Mouse (Mus musculus) hindbrain, embryonic 16.5 days (tissue): ENCODE data around the gene Pifo. TPM values are rescaled to one million over a fixed set of nuclear protein-coding genes. Genes with fewer than 3 reads are reported as not detected.
"Not testable (repeated sequence)": the region's sequence is repeated elsewhere in the genome, so short reads cannot be mapped to it uniquely, and the experiment has no call there.

Experiments
- ATAC-seq: fragments of 200-750 bp; cut with Nextera tagmentation; 2 replicates; pipeline ENCODE4 v1.8.0; 2017; ENCODE audit warnings: moderate TSS enrichment, moderate library complexity
- H3K27ac ChIP-seq: fragments of 300-500 bp; sonication (generic); 2 replicates; pipeline ENCODE4 v1.5.1; 2014; ENCODE audit warnings: low read depth, mild to moderate bottlenecking, control low read depth, low read length, moderate library complexity
- H3K27me3 ChIP-seq: fragments of 300-500 bp; sonication (generic); replicated peaks from 2 replicates; pipeline ENCODE4 v1.6.1; 2014; ENCODE audit warnings: low read length; ENCODE audit not compliant: control insufficient read depth, insufficient read depth
- H3K36me3 ChIP-seq: fragments of 300-500 bp; sonication (generic); 2 replicates; pipeline ENCODE4 v1.6.1; 2014; ENCODE audit warnings: mild to moderate bottlenecking, low read length, moderate library complexity, mixed read lengths; ENCODE audit not compliant: control insufficient read depth, insufficient read depth
- H3K4me1 ChIP-seq: fragments of 300-500 bp; sonication (generic); 2 replicates; pipeline ENCODE4 v1.6.1; 2014; ENCODE audit warnings: low read depth, low read length; ENCODE audit not compliant: control insufficient read depth, insufficient read depth
- H3K4me2 ChIP-seq: fragments of 300-500 bp; sonication (generic); 2 replicates; pipeline ENCODE4 v1.6.1; 2014; ENCODE audit warnings: mild to moderate bottlenecking, low read length, control low read depth, moderate library complexity
- H3K4me3 ChIP-seq: fragments of 300-500 bp; sonication (generic); 2 replicates; pipeline ENCODE4 v1.5.1; 2014; ENCODE audit warnings: mild to moderate bottlenecking, low read length, control low read depth, moderate library complexity
- H3K9ac ChIP-seq: fragments of 300-500 bp; sonication (generic); 2 replicates; pipeline ENCODE4 v1.6.1; 2014; ENCODE audit warnings: low read depth, mild to moderate bottlenecking, control low read depth, low read length, moderate library complexity
- H3K9me3 ChIP-seq: fragments of 300-500 bp; sonication (generic); 2 replicates; pipeline ENCODE4 v1.6.1; 2014; ENCODE audit warnings: mild to moderate bottlenecking, low read length, moderate library complexity; ENCODE audit not compliant: control insufficient read depth
- WGBS: fragments of 180-500 bp; shearing (Covaris S2); extraction: QIAGEN DNeasy Blood & Tissue Kit; methylation state at CpG from one replicate; pipeline ENCODE4 v1.1.7; 2014; 5-methylcytosine and 5-hydroxymethylcytosine counted together
- polyA plus RNA-seq: library from polyadenylated mRNA; unstranded; fragments of >200 nt; fragmentation: Nextera tagmentation; extraction: Ambion mirVana; gene quantifications from 2 replicates; pipeline ENCODE4 v1.2.1, GENCODE M21; 2015

The Pifo gene
- 8.8 and 10.0 TPM in 2 replicates for polyA plus RNA-seq

GRCm38 (mm10) chr3:106014546-106014945 is at the start of gene Pifo:
TSS of gene Pifo (minus strand) at chr3:106014646.
- 87% methylated on average over 2 of the region's 2 CpGs for WGBS

GRCm38 (mm10) chr3:106057966-106058365 is 43.5 kb upstream of the Pifo start:
- H3K27me3 ChIP-seq = no peaks in the 10 kb centered on the region
- 82% methylated on average over 3 of the region's 3 CpGs for WGBS
- no peak overlapping the region for H3K27ac ChIP-seq
- H3K4me1 ChIP-seq = no peaks in the 10 kb centered on the region
- no peak for ATAC-seq
- no peak overlapping the region for H3K4me2 ChIP-seq
- no peak overlapping the region for H3K9ac ChIP-seq
- H3K9me3 ChIP-seq = no peaks in the 10 kb centered on the region
- H3K4me3 ChIP-seq = no peak overlapping the region
- no peaks in the 10 kb centered on the region for H3K36me3 ChIP-seq

More at GRCm38 (mm10) chr3:106014546-106014945, at the start of gene Pifo:
- Histone ChIP-seq H3K9me3 (no peaks in the 10 kb centered on the region), H3K4me3 (no peak within 1 kb of the TSS), H3K4me2 (no peak within 1 kb of the TSS), H3K27ac (no peak within 1 kb of the TSS), H3K9ac (no peak within 1 kb of the TSS), H3K4me1 (no peaks in the 10 kb centered on the region), H3K36me3 (no peaks in the 10 kb centered on the region), H3K27me3 (no peaks in the 10 kb centered on the region)
- ATAC-seq = no peak

GRCm38 (mm10) chr3:106051896-106052295 is 37.5 kb upstream of the Pifo start:
- H3K36me3 ChIP-seq = no peaks in the 10 kb centered on the region
- H3K4me2 ChIP-seq = no peak overlapping the region
- 71% methylated on average over 18 of the region's 18 CpGs for WGBS
- H3K9me3 ChIP-seq = no peaks in the 10 kb centered on the region
- no peak for ATAC-seq
- no peak overlapping the region for H3K9ac ChIP-seq
- H3K4me1 ChIP-seq = no peaks in the 10 kb centered on the region
- no peaks in the 10 kb centered on the region for H3K27me3 ChIP-seq
- no peak overlapping the region for H3K27ac ChIP-seq
- no peak overlapping the region for H3K4me3 ChIP-seq

GRCm38 (mm10) chr3:106040306-106040705 is 25.9 kb upstream of the Pifo start:
- H3K4me1 ChIP-seq = no peaks in the 10 kb centered on the region
- H3K9ac ChIP-seq = no peak overlapping the region
- ATAC-seq = no peak
- H3K4me3 ChIP-seq = no peak overlapping the region
- no peak overlapping the region for H3K4me2 ChIP-seq
- no peak overlapping the region for H3K27ac ChIP-seq
- 88% methylated on average over 2 of the region's 2 CpGs for WGBS
- H3K9me3 ChIP-seq = no peaks in the 10 kb centered on the region
- no peaks in the 10 kb centered on the region for H3K27me3 ChIP-seq
- H3K36me3 ChIP-seq = no peaks in the 10 kb centered on the region

- H3K9ac ChIP-seq = no peak within 1 kb of the TSS
- no peak within 1 kb of the TSS for H3K27ac ChIP-seq
- H3K4me2 ChIP-seq = no peak within 1 kb of the TSS
- no peak for ATAC-seq
- no peaks in the 10 kb centered on the region for H3K36me3 ChIP-seq
- no peaks in the 10 kb centered on the region for H3K27me3 ChIP-seq
- no peaks in the 10 kb centered on the region for H3K4me1 ChIP-seq
- H3K4me3 ChIP-seq = no peak within 1 kb of the TSS
- no peaks in the 10 kb centered on the region for H3K9me3 ChIP-seq
- WGBS = 92% methylated on average over 1 of the region's 1 CpGs
Observed at GRCm38 (mm10) chr3:106032781-106033180, 18.3 kb upstream of the Pifo start, which contains the start of gene Chil5. TSS of gene Chil5 (minus strand) at chr3:106032814.

- Histone ChIP-seq H3K4me2 (no peak overlapping the region), H3K9ac (no peak overlapping the region), H3K9me3 (no peaks in the 10 kb centered on the region), H3K27ac (no peak overlapping the region), H3K4me1 (no peaks in the 10 kb centered on the region), H3K36me3 (no peaks in the 10 kb centered on the region), H3K27me3 (no peaks in the 10 kb centered on the region), H3K4me3 (no peak overlapping the region)
- 91% methylated on average over 2 of the region's 2 CpGs for WGBS
- no peak for ATAC-seq
Observed at GRCm38 (mm10) chr3:106024135-106024534, 9.7 kb upstream of the Pifo start.

DNA sequence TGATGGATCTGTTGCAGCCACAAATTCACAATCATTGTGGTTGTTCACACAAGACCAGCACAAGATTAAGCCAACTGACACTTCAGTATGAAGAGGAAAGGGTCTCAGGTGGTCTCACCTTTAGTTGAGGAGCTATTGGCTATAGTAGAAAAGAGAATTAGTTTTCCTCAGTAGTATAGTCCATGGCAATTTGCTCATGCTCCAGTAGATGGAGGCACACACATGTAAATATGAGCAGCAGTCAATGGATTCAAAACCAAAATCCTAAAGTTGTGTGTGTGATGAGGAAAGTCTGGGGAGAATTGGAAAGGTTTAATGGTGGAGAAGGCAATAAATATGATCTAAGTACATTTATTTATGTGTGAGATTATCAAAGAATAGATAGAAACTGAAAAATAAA is 7.4 kb upstream of the Pifo start:
- ATAC-seq = peak; percentile 54; the same call in 1 of the 2 replicates
- Histone ChIP-seq H3K4me3 (no peak overlapping the region), H3K4me1 (no peaks in the 10 kb centered on the region), H3K4me2 (no peak overlapping the region), H3K27ac (no peak overlapping the region), H3K27me3 (no peaks in the 10 kb centered on the region), H3K9ac (no peak overlapping the region), H3K36me3 (no peaks in the 10 kb centered on the region), H3K9me3 (no peaks in the 10 kb centered on the region)

GRCm38 (mm10) chr3:106003360-106003759 is 11.1 kb downstream of the Pifo start:
- H3K9me3 ChIP-seq, H3K4me3 ChIP-seq: not testable (repeated sequence)
- WGBS = 44% methylated on average over 10 of the region's 10 CpGs

DNA sequence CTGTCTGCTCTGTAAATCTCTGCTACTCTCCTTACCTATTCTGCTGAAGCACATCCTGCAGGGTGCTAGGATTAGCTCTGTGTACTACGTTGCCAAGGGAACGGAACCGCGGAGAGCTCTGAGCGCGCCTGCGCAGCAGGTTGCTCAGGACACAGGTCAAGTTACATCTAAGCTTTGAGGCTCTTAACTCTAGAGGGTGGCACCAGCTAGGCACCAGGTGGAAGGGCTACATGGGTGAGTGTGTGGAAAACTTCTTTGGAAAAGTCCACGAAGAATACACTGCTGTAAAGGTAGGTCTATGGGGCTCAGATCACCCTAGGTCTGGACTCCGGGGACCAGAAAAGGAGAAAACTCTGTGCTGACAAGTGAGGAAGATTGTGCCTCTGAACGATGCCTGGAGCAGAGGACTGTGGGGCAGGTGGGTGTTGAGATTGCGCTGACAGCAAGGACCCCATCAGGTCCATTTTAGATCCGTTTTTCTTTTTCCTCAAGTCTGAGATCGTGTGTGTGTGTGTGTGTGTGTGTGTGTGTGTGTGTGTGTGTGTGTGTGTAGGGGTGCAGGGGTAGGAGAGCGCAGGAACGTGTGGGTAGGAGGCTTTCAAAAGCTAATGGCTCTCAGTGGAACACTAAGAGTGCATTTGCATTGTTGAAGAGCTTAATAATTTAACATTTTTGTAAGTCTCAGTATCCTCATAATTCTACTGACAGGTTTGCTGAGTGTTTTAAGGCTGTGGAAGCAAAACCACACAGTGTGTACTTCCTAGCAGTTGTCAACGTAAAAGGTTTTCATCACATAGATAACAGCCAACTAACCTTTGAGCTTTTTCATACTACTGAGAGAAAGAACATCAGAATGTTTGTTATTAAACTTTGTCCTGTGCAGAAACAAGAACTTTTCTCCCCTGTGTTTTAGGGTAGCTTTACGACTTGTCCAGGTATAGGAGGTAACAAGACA is 12.8 kb downstream of the Pifo start:
- peak overlapping the region; percentile 23; the same call in 1 of the 2 replicates for H3K9ac ChIP-seq
- peak overlapping the region; percentile 69 for H3K4me2 ChIP-seq
- ATAC-seq = peak; percentile 98
- H3K4me1 ChIP-seq = peaks cover 5% of the 10 kb centered on the region; the same call in 1 of the 2 replicates
- peak overlapping the region; percentile 34 for H3K4me3 ChIP-seq
- no peaks in the 10 kb centered on the region for H3K36me3 ChIP-seq
- H3K9me3 ChIP-seq = no peaks in the 10 kb centered on the region
- WGBS = 20% methylated on average over 17 of the region's 17 CpGs
- no peaks in the 10 kb centered on the region for H3K27me3 ChIP-seq
- no peak overlapping the region for H3K27ac ChIP-seq

More at GRCm38 (mm10) chr3:106003360-106003759, 11.1 kb downstream of the Pifo start:
- H3K4me1 ChIP-seq, H3K27me3 ChIP-seq, H3K36me3 ChIP-seq, H3K27ac ChIP-seq, H3K9ac ChIP-seq, ATAC-seq, H3K4me2 ChIP-seq: not testable (repeated sequence)
